Mouse (Mus musculus) brain, embryonic 14.5 days (tissue): ENCODE measurements at regions not wholly inside any gene's neighbourhood (a gene's known extent, or its start where the extent isn't known, plus 50 kb on each side); places are given as distances from the start of the nearest gene placed in this dataset.

Experiments
- CTCF ChIP-seq: fragments of 200-500 bp; IDR thresholded peaks from 2 replicates; pipeline ENCODE4 v1.5.1; 2012; ENCODE audit warnings: inconsistent platforms, mild to moderate bottlenecking, moderate library complexity, borderline replicate concordance; ENCODE audit not compliant: insufficient read depth, insufficient read length; ENCODE audit errors: extremely low read depth
- POLR2A ChIP-seq: fragments of 200-500 bp; IDR thresholded peaks from 2 replicates; pipeline ENCODE4 v1.6.1; 2012; ENCODE audit warnings: mild to moderate bottlenecking, inconsistent platforms, borderline replicate concordance; ENCODE audit not compliant: poor library complexity, insufficient read depth, insufficient read length, severe bottlenecking; ENCODE audit errors: extremely low read depth

DNA sequence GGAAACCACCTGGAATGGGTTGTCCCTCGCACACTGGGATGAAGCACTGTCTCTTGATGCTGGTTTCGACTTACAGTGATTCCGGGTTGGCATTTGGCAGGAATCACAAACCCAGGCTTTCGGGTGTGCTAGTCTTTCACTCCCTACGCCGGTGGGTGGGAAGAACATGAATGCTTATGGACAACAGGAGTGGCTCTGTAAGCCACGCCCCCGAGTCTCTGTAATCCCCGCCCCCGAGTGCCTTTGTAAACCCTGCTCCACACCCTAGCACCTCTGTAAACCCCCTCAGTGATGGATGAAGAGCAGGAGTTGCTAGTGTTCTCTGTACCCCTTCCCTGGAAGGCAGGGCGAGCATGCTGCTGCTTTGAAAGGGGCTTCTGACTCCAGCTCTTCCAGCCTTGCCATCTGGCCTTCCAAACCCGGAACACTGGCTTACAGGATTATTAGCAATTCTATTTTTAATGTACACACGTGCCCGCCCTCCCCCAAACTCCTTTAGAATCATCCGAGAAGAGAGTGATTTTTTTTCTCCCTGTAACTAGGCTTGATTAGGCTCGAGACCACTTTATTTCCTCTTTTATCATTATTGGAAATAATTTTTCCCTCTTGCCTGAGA lies 272.6 kb downstream of the Vrk1 start:
- no peak for TF ChIP-seq CTCF
- no peak for TF ChIP-seq POLR2A
